Mouse (Mus musculus): Measurements from ENCODE around the gene Jmjd4. TPM values are rescaled to one million over a fixed set of nuclear protein-coding genes. Genes with fewer than 3 reads are reported as not detected.

Jmjd4 gene
- polyA plus RNA-seq, 1 experiment from 2014 or later: 5.7 TPM

GRCm38 (mm10) chr11:59429959-59430358 lies 19.9 kb upstream of the Jmjd4 start:
- ATAC-seq (no peak), DNase-seq (ENCODE audit: low spot score) (no peak)
- Histone ChIP-seq H3K9ac (replicated peaks; ENCODE audit: low read depth) (no peak overlapping the region), H3K4me3 (ENCODE audit: low read depth, low read length) (no peak overlapping the region), H3K27ac (ENCODE audit: low read length) (no peak overlapping the region), H3K9me3 (ENCODE audit: low read length) (no peaks in the 10 kb centered on the region), H3K36me3 (ENCODE audit: insufficient read depth, low read length) (no peaks in the 10 kb centered on the region), H3K4me1 (ENCODE audit: insufficient read depth, low read depth, low read length) (0 out of 2 replicates have a peak, but pooled peaks cover 8% of the 10 kb centered on the region), H3K27me3 (replicated peaks; ENCODE audit: insufficient read depth, low read length) (no peaks in the 10 kb centered on the region), H3K4me2 (replicated peaks; ENCODE audit: low read depth, low read length) (no peak overlapping the region)
- TF ChIP-seq EP300 (IDR thresholded peaks at IDR 0.05) (no peak), CTCF (IDR thresholded peaks at IDR 0.05) (no peak)
- WGBS: 75% methylated on average over 1 of the region's 1 CpGs

- H3K4me1 ChIP-seq (ENCODE audit: insufficient read depth, low read depth, low read length): 0 out of 2 replicates have a peak, but pooled peaks cover 8% of the 10 kb centered on the region
- WGBS: 11% methylated on average over 3 of the region's 3 CpGs
- peak; percentile 67 for TF ChIP-seq EP300 (IDR thresholded peaks at IDR 0.05)
- TF ChIP-seq CTCF (IDR thresholded peaks at IDR 0.05): no peak
- no peaks in the 10 kb centered on the region for H3K27me3 ChIP-seq (replicated peaks; ENCODE audit: insufficient read depth, low read length)
- DNase-seq (ENCODE audit: low spot score): peak; percentile 90
- no peak overlapping the region for H3K4me3 ChIP-seq (ENCODE audit: low read depth, low read length)
- H3K9me3 ChIP-seq (ENCODE audit: low read length): no peaks in the 10 kb centered on the region
- peak overlapping the region; percentile 80 for H3K27ac ChIP-seq (ENCODE audit: low read length)
- peak; percentile 88 for ATAC-seq
- no peak overlapping the region for H3K4me2 ChIP-seq (replicated peaks; ENCODE audit: low read depth, low read length)
- no peak overlapping the region for H3K9ac ChIP-seq (replicated peaks; ENCODE audit: low read depth)
- H3K36me3 ChIP-seq (ENCODE audit: insufficient read depth, low read length): no peaks in the 10 kb centered on the region
Observed at GRCm38 (mm10) chr11:59432261-59432660, 17.6 kb upstream of the Jmjd4 start.

- ATAC-seq (no peak), DNase-seq (ENCODE audit: low spot score) (no peak)
- TF ChIP-seq CTCF (IDR thresholded peaks at IDR 0.05) (no peak), EP300 (IDR thresholded peaks at IDR 0.05) (no peak)
- H3K9ac ChIP-seq (replicated peaks; ENCODE audit: low read depth): no peak overlapping the region
- H3K27me3 ChIP-seq (replicated peaks; ENCODE audit: insufficient read depth, low read length): no peaks in the 10 kb centered on the region
- H3K9me3 ChIP-seq (ENCODE audit: low read length): no peaks in the 10 kb centered on the region
- H3K4me1 ChIP-seq (ENCODE audit: insufficient read depth, low read depth, low read length): 0 out of 2 replicates have a peak, but pooled peaks cover 3% of the 10 kb centered on the region
- no peak overlapping the region for H3K4me2 ChIP-seq (replicated peaks; ENCODE audit: low read depth, low read length)
- no peak overlapping the region for H3K27ac ChIP-seq (ENCODE audit: low read length)
- H3K4me3 ChIP-seq (ENCODE audit: low read depth, low read length): no peak overlapping the region
- H3K36me3 ChIP-seq (ENCODE audit: insufficient read depth, low read length): no peaks in the 10 kb centered on the region
- 89% methylated on average over 12 of the region's 12 CpGs for WGBS
Observed at GRCm38 (mm10) chr11:59437954-59438353, 11.9 kb upstream of the Jmjd4 start.

- DNase-seq (ENCODE audit: low spot score): no peak
- Histone ChIP-seq H3K36me3 (ENCODE audit: insufficient read depth, low read length) (no peaks in the 10 kb centered on the region), H3K4me1 (ENCODE audit: insufficient read depth, low read depth, low read length) (no peaks in the 10 kb centered on the region), H3K9ac (replicated peaks; ENCODE audit: low read depth) (no peak overlapping the region), H3K27ac (ENCODE audit: low read length) (no peak overlapping the region), H3K4me2 (replicated peaks; ENCODE audit: low read depth, low read length) (no peak overlapping the region), H3K4me3 (ENCODE audit: low read depth, low read length) (no peak overlapping the region), H3K27me3 (replicated peaks; ENCODE audit: insufficient read depth, low read length) (no peaks in the 10 kb centered on the region), H3K9me3 (ENCODE audit: low read length) (no peaks in the 10 kb centered on the region)
- ATAC-seq: no peak
- TF ChIP-seq CTCF (IDR thresholded peaks at IDR 0.05) (0 out of 2 replicates have a peak, but pooled peaks have one; percentile 30), EP300 (IDR thresholded peaks at IDR 0.05) (no peak)
Observed at GRCm38 (mm10) chr11:59443102-59443501, 6.7 kb upstream of the Jmjd4 start.

- DNase-seq (ENCODE audit: low spot score): peak; percentile 35
- WGBS: 3% methylated on average over 38 of the region's 38 CpGs
Observed at GRCm38 (mm10) chr11:59450230-59450771, 456 bp downstream of the Jmjd4 start.

GRCm38 (mm10) chr11:59451086-59451485 lies 1.2 kb downstream of the Jmjd4 start, which contains the start of gene Snap47:
Gene Snap47, minus strand, starts transcription at chr11:59451186.
- H3K9me3 ChIP-seq (ENCODE audit: low read length): no peaks in the 10 kb centered on the region
- WGBS: 73% methylated on average over 4 of the region's 4 CpGs

More at GRCm38 (mm10) chr11:59450230-59450771, 456 bp downstream of the Jmjd4 start:
- H3K4me3 ChIP-seq (ENCODE audit: low read depth, low read length): peak overlapping the region; percentile 60
- H3K9me3 ChIP-seq (ENCODE audit: low read length): no peaks in the 10 kb centered on the region
- H3K27ac ChIP-seq (ENCODE audit: low read length): peak overlapping the region; percentile 85
- ATAC-seq: peak; percentile 78
- H3K4me2 ChIP-seq (replicated peaks; ENCODE audit: low read depth, low read length): peak overlapping the region; percentile 96
- peak overlapping the region; percentile 72 for H3K9ac ChIP-seq (replicated peaks; ENCODE audit: low read depth)
- H3K4me1 ChIP-seq (ENCODE audit: insufficient read depth, low read depth, low read length): peaks cover 8% of the 10 kb centered on the region; the same call in 1 of the 2 replicates
- TF ChIP-seq EP300 (IDR thresholded peaks at IDR 0.05) (no peak), CTCF (IDR thresholded peaks at IDR 0.05) (peak; percentile 52)
- H3K36me3 ChIP-seq (ENCODE audit: insufficient read depth, low read length): peaks cover 6% of the 10 kb centered on the region; the same call in 1 of the 2 replicates
- H3K27me3 ChIP-seq (replicated peaks; ENCODE audit: insufficient read depth, low read length): no peaks in the 10 kb centered on the region

More at GRCm38 (mm10) chr11:59451086-59451485, 1.2 kb downstream of the Jmjd4 start, which contains the start of gene Snap47:
- peak within 1 kb of the TSS; percentile 72 for H3K9ac ChIP-seq (replicated peaks; ENCODE audit: low read depth)
- H3K4me2 ChIP-seq (replicated peaks; ENCODE audit: low read depth, low read length): peak within 1 kb of the TSS; percentile 96
- ATAC-seq (no peak), DNase-seq (ENCODE audit: low spot score) (no peak)
- peaks cover 8% of the 10 kb centered on the region; the same call in 1 of the 2 replicates for H3K4me1 ChIP-seq (ENCODE audit: insufficient read depth, low read depth, low read length)
- peaks cover 11% of the 10 kb centered on the region; the same call in 1 of the 2 replicates for H3K36me3 ChIP-seq (ENCODE audit: insufficient read depth, low read length)
- TF ChIP-seq CTCF (IDR thresholded peaks at IDR 0.05) (no peak), EP300 (IDR thresholded peaks at IDR 0.05) (no peak)
- peak within 1 kb of the TSS; percentile 85 for H3K27ac ChIP-seq (ENCODE audit: low read length)
- peak within 1 kb of the TSS; percentile 60 for H3K4me3 ChIP-seq (ENCODE audit: low read depth, low read length)
- H3K27me3 ChIP-seq (replicated peaks; ENCODE audit: insufficient read depth, low read length): no peaks in the 10 kb centered on the region
